Mouse (Mus musculus): Measurements from ENCODE around the gene Ccdc12.

Gene Ccdc12

DNA sequence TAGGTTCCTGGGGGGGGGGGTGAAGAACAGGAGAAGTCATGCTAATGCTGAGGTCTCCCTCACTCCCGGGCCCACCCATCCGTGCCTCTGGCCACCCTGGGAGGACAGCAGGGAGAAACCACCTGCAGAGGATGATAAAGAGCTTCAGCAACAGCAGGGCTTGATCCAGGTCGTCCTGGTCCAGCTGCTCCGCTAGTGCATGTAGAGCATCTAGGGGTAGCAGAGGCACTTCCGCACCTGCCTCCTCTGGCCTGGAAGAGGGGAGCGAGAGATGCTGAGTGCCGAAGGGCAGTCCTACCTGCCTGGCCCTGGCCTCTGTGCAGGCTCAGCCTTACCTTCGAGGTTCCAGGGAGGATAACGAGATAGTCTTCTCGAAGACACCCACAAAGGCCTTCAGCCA, 12.0 kb upstream of the Ccdc12 start:
- no peak for DNase-seq (ENCODE audit: extremely low spot score, low spot score)

DNA sequence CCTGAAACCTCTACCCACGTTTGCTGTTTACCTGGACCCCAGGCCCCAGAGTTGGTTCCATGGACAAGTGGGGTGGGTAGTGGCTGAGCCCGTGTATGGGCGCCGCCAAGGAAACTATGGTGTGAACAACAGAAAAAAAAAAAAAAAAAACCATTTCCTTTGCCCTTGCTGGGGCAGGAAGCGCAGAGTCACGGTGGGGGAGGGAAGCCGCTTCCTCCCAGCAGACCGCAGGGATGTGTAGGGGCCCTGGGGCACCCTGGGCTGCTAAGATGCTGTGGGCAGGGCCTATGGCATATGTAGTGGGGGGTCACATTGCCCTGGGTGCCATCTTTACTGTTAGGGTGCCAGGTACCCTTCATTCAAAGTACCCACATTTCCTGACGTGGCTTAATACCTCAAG, 11.1 kb upstream of the Ccdc12 start:
- no peak for DNase-seq (ENCODE audit: extremely low spot score, low spot score)

- no peak for DNase-seq (ENCODE audit: extremely low spot score, low spot score)
Observed at GRCm38 (mm10) chr9:110649775-110650174, 6.5 kb upstream of the Ccdc12 start.

DNA sequence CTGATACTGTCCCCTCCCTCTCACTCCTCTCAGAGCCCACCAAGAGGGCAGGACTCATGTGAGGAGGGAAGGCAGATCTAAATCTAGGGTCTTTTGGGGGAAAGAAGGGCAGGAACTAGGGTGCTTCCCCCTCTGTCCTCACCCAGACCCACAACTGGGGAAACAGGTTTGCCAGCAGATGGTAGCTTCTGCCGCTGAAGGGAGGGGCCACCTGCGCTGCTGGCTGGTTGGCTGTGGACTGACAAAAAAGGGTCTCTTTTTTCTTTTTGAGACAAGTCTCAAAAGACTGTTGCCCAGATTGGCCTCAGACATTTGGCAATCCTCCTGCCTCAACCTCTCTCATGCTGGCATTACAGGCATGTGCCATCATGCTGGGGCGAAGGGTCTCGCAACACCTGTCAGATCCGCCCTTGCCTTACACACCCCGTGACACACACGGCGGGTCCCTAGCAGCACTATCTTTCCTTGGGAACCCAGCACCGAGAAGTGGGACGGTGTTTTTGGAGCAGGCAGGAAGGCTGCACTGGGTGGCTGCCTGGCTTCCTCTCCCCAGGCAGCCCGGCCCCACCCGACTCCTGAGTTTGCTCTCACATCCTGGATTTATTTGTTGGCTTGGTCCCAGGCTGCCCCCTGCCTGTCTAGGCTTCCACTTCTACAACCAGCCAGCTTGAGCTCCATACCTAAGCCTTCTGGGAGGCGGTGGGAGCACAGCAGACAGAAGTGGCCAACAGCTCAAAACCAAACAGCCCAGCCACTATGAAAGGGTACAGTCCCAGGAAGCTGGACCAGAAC, 4.2 kb upstream of the Ccdc12 start:
- no peak for DNase-seq (ENCODE audit: extremely low spot score, low spot score)

DNA sequence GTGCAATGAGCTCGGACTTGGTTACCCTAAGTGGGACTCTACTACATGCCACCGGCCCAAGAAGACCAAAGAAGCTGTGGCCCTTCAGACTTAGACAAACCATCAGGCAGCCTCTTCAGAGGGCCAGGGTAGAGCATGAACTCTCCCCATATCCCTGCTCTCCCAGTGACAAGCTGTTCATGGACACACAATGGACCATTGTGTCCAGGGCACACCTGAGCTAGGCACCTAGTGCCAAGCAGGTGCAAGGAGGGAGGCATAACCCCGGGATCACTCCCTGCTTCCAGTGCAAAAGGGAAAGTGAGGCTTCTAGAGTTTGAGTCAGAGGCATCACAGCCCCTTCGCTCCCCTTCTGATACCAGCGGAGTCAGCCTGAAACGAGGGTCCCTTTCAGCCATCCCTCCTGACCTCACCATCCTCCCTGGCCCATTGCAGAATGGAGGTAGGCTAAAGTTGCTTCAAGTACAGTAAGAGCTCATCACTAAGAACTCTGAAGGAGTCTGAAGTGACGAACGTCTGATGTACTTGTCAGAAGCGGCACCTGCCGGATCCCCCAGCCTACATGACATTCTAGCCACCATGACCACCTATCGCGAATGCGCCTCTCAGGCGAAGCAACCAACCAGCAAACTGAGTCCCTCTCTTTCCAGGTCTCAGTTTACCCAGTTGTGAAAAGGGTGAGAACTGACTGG, 3.2 kb upstream of the Ccdc12 start:
- DNase-seq (ENCODE audit: extremely low spot score, low spot score) = no peak

DNA sequence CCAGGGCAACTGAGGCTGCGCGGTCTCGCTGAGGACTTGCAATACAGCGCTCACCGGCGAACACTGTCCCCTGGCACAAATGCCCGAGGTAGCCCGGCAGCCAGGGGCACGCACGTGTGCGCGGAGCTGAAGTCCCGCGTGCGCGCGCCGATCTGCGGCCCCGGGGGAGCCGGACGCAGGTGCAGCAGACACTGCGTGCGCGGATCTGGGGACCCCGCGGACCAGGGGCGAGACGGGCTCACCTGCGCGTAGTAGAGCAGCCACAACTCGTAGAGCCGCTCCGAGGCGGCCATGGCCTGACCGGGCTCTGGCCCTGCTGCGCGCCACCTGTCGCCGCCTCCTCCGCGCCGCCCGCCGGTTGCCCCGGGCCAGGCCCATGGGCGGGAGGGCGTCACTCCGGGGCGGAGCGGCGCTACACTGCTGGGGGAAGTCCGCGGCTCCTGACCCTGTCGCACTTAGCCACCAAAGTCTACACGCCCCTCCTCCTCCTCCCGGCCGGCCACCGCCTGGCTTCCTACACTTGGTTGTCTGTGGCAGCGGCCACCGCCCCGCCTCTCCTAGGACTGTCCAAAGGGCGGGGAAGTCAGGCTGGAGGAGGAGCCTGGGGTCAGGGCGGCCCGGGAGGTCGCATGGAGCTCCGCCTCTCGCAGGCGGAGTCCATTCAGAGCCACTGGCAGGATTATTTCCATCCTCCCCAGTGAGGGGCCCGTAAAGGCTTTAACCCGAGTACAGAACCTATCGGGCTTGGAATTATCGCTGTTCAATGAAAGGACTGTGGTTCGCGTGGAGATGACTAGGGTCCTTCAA, 2.4 kb upstream of the Ccdc12 start, which contains the start of gene Nbeal2:
Gene Nbeal2 (minus strand): TSS at position 507 of the 807 bp plus-strand sequence.
- DNase-seq (ENCODE audit: extremely low spot score, low spot score) = peak; percentile 88

- no peak for DNase-seq (ENCODE audit: extremely low spot score, low spot score)
Observed at GRCm38 (mm10) chr9:110654726-110655650, 1.3 kb upstream of the Ccdc12 start.

DNA sequence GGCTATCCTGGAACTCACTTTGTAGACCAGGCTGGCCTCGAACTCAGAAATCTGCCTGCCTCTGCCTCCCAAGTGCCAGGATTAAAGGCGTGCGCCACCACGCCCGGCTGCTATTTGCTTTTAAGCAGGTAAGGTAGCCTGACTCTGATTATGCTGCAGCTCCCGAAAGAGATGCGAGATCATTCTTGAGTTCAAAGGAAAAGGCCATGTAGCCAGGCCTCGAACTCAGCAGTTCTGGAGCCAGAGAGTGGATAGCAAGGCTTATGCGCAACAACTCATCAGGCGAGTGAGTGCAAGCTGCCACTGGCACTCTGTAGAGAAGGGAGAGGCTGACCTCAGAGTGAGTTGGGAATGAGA, 674 bp upstream of the Ccdc12 start:
- DNase-seq (ENCODE audit: extremely low spot score, low spot score) = no peak

DNA sequence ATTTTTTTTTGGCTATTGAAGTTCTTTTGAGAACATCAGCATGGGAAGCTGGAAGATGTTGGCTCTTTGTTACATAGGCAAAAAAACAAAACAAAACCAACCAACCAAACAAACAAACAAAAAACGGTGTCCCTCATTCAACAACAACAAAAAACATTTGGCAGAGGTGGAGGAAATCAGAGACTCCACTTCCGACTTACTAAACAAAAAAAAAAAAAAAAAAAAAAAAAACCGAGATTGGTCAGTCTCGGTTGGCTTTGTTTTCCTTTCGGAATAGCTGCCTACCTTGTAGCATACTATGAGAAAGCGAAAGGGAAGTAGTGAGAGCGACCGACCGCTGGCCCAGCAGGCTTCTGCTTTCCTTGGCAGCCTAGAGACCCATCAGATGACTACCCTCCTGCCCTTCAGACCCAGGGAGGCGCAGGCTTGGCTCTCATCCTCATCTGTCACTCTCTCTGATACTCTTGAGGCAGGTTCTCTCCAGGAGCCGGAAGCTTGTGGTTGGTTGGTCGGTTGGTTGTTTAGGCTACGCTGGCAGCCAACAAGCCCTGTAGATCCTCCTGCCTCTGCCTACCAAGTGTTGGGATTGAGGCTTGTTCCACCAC, 1.3 kb downstream of the Ccdc12 start:
- no peak for DNase-seq (ENCODE audit: extremely low spot score, low spot score)

- no peak for DNase-seq (ENCODE audit: extremely low spot score, low spot score)
Observed at GRCm38 (mm10) chr9:110659521-110659920, 3.2 kb downstream of the Ccdc12 start.

- no peak for DNase-seq (ENCODE audit: extremely low spot score, low spot score)
Observed at GRCm38 (mm10) chr9:110660208-110660607, 3.9 kb downstream of the Ccdc12 start.

GRCm38 (mm10) chr9:110660856-110661612, 4.7 kb downstream of the Ccdc12 start:
- DNase-seq (ENCODE audit: extremely low spot score, low spot score) = no peak

DNA sequence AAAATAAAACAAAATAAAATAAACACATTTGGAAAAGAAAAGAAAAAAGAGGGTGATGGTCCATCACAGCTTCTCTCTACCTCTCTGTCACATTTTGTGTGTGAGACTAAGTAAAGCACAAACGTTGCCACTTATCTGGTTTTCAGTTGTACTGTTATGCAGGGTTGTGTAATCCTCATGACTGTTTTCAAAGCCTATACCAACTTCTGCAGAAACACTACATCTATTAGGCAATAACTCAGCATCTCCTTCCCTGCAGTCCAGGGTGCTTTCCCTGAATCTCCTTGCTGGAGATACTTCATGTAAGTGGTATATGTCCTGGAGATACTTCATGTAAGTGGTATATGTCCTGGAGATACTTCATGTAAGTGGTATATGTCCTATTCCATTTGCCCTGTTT, 6.5 kb downstream of the Ccdc12 start:
- DNase-seq (ENCODE audit: extremely low spot score, low spot score) = no peak

DNA sequence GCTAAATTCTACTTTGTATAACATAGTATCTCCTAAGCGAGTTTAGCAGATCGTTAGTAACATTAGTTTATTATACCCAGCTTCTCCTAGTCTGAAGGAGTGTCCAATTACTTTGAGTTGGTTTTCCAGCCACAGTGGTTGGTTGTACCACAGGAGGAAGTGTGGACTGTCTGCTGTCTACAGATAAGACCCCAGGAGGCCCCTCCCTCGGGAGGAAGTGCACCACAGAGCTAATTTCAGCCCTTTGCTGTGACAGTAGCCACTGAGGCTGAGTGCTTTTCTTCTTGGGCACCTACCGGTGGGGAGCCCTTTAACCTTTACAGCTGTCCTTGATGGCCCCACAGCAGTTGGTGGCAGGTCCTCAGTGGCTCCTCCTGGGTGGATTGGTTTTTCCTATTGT, 9.6 kb downstream of the Ccdc12 start:
- DNase-seq (ENCODE audit: extremely low spot score, low spot score) = no peak

DNA sequence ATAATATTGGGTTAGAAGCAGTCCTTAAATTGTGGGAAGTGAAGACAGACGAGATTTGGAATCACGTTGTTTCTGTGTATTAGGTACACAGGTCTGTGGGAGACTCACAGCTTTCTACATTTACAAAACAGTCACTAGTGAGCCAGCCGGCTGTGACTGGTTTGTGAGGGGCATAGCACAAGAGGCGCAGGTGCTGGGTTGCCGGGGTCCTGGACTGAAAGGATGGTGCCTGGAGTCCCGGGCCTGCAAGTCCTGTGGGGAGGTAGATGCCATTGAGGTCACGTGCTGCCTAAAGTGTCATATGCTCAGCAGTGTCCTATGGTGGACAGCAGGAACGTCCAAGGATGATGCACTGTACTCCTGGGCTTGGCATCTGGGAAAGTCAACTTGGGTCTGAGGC, 10.1 kb downstream of the Ccdc12 start:
- DNase-seq (ENCODE audit: extremely low spot score, low spot score) = no peak

DNA sequence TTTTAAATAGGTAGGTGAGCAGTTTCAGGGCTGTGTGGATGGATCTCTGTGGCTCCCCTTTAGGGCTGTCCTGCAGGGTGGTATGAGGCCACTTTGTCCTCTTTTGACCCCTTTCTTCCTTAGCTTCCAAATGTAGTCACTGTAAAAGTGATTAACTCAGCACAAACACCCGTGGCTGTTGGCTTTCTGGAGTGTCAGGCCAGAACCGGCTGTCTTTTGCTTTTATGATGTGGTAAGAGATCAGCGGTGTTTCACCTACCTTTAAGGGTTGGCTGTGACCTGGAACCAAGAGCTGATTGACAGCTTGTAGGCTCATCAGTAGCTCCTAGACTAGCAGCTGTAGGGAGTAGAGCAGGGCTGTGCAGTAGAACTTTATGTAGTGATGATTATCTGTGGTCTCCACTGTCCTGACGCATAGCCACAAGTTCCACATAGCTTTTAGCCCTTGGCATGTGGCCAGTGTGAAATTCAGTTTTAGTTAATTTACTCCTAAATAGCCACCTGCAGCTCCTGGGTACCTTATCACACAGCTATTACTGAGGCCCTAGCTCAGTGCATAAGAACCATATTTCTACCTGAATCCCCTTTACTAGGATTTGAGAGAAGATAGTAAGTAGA, 11.0 kb downstream of the Ccdc12 start:
- no peak for DNase-seq (ENCODE audit: extremely low spot score, low spot score)

GRCm38 (mm10) chr9:110668601-110669293, 12.4 kb downstream of the Ccdc12 start:
- DNase-seq (ENCODE audit: extremely low spot score, low spot score) = no peak

DNA sequence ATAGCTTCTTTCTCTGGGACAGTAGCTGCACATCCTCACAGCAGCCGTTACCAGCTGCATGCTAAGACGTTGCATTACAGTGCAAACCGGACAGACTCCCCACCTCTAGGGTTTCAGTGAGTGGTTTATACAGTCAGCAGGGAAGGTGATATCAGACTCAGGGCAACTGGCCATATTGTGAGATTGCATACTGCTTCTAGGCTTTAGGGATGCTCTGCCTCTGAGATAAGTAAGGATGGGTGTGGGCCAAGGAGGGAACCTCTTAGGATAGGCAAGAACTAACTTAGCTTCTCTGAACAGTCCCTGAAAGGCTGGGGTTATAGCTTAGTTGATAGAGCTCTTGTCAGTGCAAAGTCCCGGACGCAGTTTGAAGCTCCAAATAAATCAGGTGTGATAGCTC, 13.5 kb downstream of the Ccdc12 start:
- no peak for DNase-seq (ENCODE audit: extremely low spot score, low spot score)
